Mouse (Mus musculus) Muller cell, postnatal 12 days (primary cell): ENCODE data around the gene Ttc1.

Experiments used
- DNase-seq: peaks from one replicate; pipeline ENCODE4 v3.0.0-alpha.2; 2015; ENCODE audit errors: inconsistent ontology term

Gene Ttc1

DNA sequence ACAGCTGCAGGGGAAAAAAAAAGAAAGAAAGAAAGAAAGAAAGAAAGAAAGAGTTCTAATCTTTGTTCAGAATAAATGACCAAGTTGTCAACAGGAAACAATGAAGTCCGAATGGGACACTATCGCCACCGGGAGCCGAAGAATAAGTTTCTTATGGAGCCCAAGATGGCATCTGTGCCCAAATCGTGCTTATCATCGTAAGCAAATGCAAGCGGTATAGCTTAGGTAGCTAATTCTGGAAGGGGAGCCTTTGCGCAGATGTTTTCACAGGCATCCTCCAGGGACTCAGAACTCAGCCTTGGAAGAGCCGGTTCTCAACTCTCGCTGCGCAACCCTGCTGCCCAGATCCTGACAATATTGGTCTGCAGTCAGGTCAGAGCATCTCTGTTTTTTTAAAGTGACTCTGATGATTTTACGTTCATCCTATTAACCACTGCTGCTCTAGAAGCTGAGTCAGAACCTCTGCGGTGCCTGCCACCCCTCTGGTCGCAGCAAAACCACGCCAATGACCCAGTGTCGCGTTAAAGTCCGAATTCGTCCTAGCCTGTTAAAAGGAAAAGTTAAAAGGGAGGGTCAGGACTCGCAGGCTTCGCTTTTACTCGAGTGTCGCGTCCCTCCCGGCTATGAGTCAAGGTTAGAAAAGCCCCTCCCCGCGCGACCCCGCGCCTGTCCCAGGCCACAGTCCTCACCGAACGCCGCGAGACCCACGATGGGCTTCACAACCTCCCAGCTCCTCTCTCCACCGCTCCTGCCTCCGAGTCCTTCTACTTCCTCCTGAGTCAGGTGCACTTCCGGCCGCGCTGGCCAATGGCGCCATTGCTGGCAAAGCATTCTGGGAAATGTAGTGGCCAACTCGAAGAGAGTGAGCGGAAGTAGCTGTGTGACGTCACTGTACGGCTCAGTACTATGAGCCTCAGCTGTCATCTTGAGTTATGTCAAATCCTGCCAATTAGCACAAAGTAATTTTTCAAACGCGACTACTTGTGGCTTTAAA, at the start of gene Ttc1:
Ttc1 (minus strand) TSS at position 776 of the 994 bp plus-strand sequence.
- peak; percentile 95 for DNase-seq

- DNase-seq = peak; percentile 90
Observed at GRCm38 (mm10) chr11:43795992-43796391, 48.2 kb upstream of the Ttc1 start.

DNA sequence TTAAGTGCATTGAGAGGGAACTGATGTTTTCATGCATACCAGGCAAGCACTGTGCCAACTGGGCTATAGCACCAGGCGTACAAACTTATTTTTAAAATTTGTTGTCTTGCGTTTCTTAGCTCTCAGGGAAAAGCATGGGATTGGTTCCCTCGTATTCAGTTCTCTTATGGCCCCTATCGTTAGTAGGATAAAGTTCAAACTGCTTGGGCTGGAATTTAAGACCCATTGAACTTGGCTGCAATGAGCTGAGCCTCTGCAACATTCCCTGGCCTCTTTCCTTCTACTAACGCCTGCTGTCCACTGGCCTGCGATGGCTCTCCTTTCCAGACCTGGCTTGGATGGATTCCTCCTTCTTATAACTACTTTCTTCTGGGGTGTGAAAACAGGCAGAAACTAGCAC, 42.6 kb upstream of the Ttc1 start:
- no peak for DNase-seq

DNA sequence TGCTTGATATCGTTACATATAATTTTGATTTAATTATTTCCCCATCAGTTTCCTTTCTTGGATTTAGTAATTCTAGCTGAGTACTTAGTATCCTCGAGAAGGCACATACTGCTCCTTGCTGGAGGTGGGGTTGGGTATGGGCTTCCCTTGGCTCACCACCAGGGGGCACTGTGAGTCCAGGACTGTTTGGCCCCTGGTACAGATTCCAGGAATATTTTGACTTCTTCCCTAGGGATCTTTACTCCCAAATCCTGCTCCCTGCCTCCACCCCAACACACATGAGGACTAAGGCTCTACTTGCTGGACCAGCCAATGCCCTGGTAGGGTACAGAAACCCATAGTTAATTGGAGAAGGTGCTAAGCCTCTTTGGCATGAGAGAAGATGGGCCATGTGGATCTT, 36.0 kb upstream of the Ttc1 start:
- DNase-seq = peak; percentile 73

DNA sequence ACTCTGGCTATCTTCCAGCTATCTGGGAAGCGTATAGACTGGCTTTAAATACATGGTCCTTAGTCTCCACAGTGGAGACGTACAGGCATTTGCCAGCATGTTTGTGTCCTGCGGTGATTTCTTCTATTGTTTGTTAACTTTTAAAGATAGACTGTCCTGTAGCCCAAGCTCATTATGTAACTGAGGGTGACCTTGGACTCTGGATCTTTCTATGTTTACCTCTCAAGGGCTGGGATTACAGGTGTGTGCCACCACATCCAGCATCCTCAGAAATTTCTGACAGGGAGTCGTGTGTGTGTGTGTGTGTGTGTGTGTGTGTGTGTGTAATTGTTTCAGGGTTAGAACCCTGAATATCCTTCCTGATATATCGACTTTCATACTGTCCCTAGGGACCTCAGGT, 35.3 kb upstream of the Ttc1 start:
- no peak for DNase-seq

GRCm38 (mm10) chr11:43779551-43779950, 31.7 kb upstream of the Ttc1 start:
- DNase-seq = no peak

- DNase-seq = no peak
Observed at GRCm38 (mm10) chr11:43776324-43776694, 28.5 kb upstream of the Ttc1 start.

- peak; percentile 31 for DNase-seq
Observed at GRCm38 (mm10) chr11:43775469-43776323, 27.9 kb upstream of the Ttc1 start.

GRCm38 (mm10) chr11:43773725-43774124, 25.9 kb upstream of the Ttc1 start:
- peak; percentile 47 for DNase-seq

DNA sequence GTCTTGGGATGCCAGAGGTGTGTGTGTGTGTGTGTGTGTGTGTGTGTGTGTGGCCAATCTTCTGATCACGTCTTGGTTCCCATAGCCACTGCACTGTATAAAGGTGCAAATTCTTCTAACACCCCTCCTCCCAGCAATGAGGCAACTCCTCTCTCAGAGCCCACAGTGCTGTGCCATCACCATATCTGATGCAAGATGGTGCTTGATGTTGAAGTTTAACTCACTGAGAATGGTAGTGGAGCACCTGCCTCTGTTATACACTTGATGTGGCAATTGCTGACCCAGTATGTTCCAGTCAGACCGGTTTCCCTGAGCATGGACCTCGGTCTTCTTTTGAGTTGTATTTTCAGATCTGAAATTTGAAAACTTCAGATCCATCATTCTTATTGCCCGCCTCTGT, 22.3 kb upstream of the Ttc1 start:
- no peak for DNase-seq

GRCm38 (mm10) chr11:43767749-43768148, 19.9 kb upstream of the Ttc1 start:
- DNase-seq = no peak

DNA sequence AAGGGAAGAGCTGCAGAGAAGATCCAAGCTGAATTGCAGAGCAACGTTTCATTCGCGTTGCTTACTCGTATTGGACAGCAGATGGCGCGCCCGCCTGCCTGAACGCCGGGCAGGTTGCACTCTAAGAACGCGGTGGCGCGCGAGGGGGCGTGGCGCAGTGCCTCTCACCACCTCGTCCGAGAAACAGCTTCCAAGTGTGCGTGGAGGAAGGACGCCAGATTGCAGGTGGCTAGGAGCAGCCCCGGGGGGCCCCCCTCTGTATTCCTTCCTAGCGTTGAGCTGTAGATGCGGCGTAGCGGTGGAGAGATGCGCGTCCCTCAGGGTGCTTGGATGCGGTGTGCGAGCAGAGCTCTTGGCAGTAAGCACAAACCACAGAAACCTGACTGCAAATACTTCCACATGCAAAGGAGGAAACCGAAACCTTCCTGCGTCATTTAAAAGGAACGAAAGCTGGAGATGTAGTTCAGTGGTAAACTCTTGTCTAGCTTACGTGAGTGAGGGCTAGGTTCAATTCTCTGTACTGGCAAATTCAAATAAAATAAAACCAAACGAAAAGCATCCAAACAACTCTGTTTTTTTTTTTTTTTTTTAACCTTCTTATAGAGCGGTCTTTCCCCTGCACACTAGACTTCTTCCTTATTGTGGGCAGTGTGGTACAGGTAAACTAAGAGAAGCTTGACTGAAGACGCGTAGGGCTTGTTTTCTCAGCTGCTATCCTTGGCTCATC, 19.3 kb upstream of the Ttc1 start:
- peak; percentile 90 for DNase-seq

DNA sequence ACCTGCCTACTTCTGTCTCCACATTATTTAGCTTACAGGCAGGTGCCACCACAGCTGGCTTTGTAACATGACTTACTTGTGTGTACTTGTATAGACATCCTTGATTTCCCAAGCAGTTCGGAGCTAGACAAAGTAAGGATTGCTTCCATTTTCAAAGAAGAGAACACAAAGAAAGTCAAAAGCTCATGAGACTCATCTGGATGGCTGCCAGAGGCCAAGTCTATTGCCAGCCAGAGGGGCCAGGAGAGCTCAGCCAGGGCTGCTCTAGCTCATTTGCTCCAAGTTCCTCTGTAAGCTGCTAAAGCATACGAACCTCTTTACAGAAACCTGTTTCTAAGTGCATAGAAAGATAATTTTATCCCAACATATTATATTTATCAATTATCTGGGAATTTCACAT, 10.6 kb upstream of the Ttc1 start:
- no peak for DNase-seq

DNA sequence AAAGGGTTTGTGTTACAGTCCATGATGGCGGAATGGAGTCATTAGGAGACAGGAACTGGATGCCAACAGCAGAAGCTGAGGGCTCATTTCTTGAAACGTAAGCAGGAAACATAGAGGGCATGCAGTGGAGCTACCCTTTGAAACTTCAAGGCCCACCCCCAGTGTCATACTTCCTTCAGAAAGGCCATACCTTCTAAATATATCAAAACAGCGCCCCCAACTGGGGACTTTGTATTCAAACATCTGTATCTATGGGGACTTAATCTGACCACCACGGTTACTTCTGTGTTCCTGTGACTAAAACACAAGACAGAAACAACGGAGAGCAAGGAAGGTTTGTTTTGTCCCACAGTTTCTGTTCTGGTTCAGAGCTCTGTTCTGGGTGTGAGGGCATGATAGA, 7.6 kb upstream of the Ttc1 start:
- DNase-seq = no peak

DNA sequence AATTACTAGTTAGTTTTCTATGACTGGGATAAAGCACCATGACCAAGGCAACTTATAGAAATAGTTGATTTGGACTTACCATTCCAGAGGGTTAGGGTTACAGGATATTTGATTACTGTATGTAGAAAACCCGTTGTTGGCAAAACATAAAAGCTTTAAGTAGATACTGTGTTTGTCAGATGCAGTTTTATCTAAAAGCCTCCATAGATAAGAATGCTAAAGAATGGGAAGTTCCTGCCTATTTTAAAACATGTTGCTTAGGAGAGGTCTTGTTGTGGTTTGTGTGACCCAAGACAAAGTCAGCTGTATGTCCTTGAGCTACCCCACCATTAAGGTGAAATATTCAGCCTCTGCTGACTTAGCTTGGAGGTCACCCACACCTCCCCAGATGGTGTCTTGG, 6.8 kb upstream of the Ttc1 start:
- no peak for DNase-seq

- no peak for DNase-seq
Observed at GRCm38 (mm10) chr11:43751542-43751941, 3.7 kb upstream of the Ttc1 start.

- DNase-seq = peak; percentile 70
Observed at GRCm38 (mm10) chr11:43728737-43729301, 19.0 kb downstream of the Ttc1 start.

DNA sequence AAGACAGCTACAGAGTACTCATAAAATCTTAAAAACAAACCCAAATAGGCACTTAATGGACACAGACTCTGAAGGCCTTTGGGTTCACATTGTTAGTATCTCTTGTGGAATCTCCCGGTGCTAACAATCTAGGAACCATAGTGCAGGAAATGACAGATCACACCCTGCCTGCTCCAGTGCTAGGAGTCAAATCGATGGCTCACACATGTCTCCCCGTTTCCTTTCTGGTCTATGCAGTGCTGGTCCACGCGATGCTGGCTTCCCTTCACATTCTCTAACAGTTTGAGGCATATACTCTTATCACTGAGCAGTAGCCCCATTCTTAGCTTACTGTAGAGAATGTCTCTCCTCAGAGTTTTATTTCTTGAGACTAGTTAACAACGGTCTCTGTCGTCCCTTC, 20.0 kb downstream of the Ttc1 start:
- no peak for DNase-seq

GRCm38 (mm10) chr11:43723411-43723810, 24.4 kb downstream of the Ttc1 start:
- no peak for DNase-seq

GRCm38 (mm10) chr11:43712178-43712577, 35.6 kb downstream of the Ttc1 start:
- no peak for DNase-seq

- DNase-seq = no peak
Observed at GRCm38 (mm10) chr11:43708409-43708808, 39.4 kb downstream of the Ttc1 start.

DNA sequence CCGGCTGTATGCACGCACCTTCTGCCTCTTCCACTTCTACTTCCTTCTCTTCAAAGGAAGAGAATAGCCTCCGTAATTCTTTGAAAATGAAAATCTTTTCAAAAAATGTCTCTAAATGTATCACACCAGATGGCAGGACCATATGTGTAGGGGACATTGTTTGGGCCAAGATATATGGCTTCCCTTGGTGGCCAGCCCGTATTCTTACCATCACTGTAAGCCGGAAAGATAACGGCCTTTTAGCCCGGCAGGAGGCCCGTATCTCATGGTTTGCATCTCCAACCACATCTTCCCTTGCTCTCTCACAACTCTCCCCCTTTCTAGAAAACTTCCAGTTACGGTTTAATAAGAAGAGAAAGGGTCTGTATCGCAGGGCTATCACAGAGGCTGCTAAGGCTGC, 42.1 kb downstream of the Ttc1 start:
- DNase-seq = no peak
